ENCODE assay signal across 8 mouse cellular contexts in the genomic region with DNA sequence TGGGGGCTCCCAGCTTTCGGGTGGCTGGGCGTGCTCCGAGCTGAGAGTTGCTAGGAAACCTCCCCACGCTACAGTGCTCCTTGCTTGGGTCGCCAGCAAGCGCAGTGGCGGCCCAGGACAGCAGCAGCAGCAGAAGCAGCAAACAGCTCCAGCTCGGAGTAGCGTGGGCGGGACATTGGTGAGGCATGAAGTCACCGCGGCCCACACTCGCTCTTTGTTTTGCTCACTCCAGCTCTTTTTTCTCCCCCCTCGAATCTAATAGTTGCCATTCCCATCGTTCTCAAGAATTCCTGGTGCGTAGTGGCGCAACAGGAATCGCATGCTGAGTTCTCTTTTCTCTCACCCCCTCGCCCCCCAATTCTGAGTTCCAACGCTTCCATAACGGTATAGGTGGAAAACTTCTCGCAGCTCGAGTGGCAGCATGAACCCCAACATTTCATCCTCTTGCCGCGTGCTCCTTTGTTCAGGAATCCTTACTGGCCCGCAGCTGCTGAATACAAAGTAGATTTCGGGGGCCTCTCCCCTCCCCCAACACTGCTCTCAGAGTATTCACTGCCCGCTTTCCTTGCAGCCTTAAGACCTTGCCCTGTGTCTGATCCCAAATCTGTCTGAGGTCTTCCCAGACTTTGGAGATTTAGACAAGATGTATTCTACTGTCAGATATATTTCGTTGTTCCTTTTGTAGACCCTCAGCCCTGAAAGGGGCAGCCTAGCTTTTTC. TPM values are rescaled to one million over a fixed set of nuclear protein-coding genes. Genes with fewer than 3 reads are reported as not detected.
DNase-seq lines count a peak whose midpoint lies in the region; ATAC-seq and TF ChIP-seq lines count a peak whose summit lies in the region.

A gene (minus strand): TSS at position 107 of the 720 bp plus-strand sequence.

- no peaks in the 10 kb centered on the region for H3K9me3 ChIP-seq in embryonic facial prominence, embryonic 13.5 days
- H3K9me3 ChIP-seq in heart, embryonic 10.5 days: no peaks in the 10 kb centered on the region
- no peaks in the 10 kb centered on the region for H3K9me3 ChIP-seq in kidney, embryonic 14.5 days (ENCODE audit: control insufficient read depth, low read length)
- H3K9me3 ChIP-seq in limb, embryonic 12.5 days: no peaks in the 10 kb centered on the region
- no peaks in the 10 kb centered on the region for H3K9me3 ChIP-seq in midbrain, embryonic 11.5 days (ENCODE audit: control insufficient read depth, low read length)

- peak within 1 kb of the TSS; percentile 94 for H3K27ac ChIP-seq in embryonic facial prominence, embryonic 13.5 days
- H3K27ac ChIP-seq in heart, embryonic 10.5 days: peak within 1 kb of the TSS; percentile 91
- peak within 1 kb of the TSS; percentile 85 for H3K27ac ChIP-seq in kidney, embryonic 14.5 days (ENCODE audit: low read depth, low read length)
- H3K27ac ChIP-seq in limb, embryonic 12.5 days: peak within 1 kb of the TSS; percentile 97
- H3K27ac ChIP-seq in midbrain, embryonic 11.5 days (ENCODE audit: low read depth, low read length): peak within 1 kb of the TSS; percentile 100
- H3K27ac ChIP-seq in spleen, adult 2 months (ENCODE audit: insufficient read depth, low read length): no peak within 1 kb of the TSS

- TF ChIP-seq POLR2A in spleen, adult 2 months (IDR thresholded peaks at IDR 0.05; ENCODE audit: low read depth, low read length): no peak

- H3K36me3 ChIP-seq in embryonic facial prominence, embryonic 13.5 days: no peaks in the 10 kb centered on the region
- H3K36me3 ChIP-seq in heart, embryonic 10.5 days: no peaks in the 10 kb centered on the region
- no peaks in the 10 kb centered on the region for H3K36me3 ChIP-seq in kidney, embryonic 14.5 days (ENCODE audit: control insufficient read depth, insufficient read depth, low read length)
- no peaks in the 10 kb centered on the region for H3K36me3 ChIP-seq in limb, embryonic 12.5 days
- no peaks in the 10 kb centered on the region for H3K36me3 ChIP-seq in midbrain, embryonic 11.5 days (ENCODE audit: control insufficient read depth, insufficient read depth, low read length)
- no peaks in the 10 kb centered on the region for H3K36me3 ChIP-seq in spleen, adult 2 months (ENCODE audit: control insufficient read depth, insufficient read depth, low read length)

- H3K27me3 ChIP-seq in embryonic facial prominence, embryonic 13.5 days: no peaks in the 10 kb centered on the region
- H3K27me3 ChIP-seq in heart, embryonic 10.5 days (ENCODE audit: insufficient read depth, poor library complexity, severe bottlenecking): no peaks in the 10 kb centered on the region
- H3K27me3 ChIP-seq in kidney, embryonic 14.5 days (ENCODE audit: control insufficient read depth, insufficient read depth, low read length): no peaks in the 10 kb centered on the region
- no peaks in the 10 kb centered on the region for H3K27me3 ChIP-seq in limb, embryonic 12.5 days
- H3K27me3 ChIP-seq in midbrain, embryonic 11.5 days (ENCODE audit: control insufficient read depth, insufficient read depth, low read length): no peaks in the 10 kb centered on the region
- H3K27me3 ChIP-seq in spleen, adult 2 months (ENCODE audit: control insufficient read depth, insufficient read depth, low read length): peaks cover 10% of the 10 kb centered on the region

- peak within 1 kb of the TSS; percentile 86 for H3K9ac ChIP-seq in embryonic facial prominence, embryonic 13.5 days
- H3K9ac ChIP-seq in kidney, embryonic 14.5 days (ENCODE audit: low read depth, low read length): peak within 1 kb of the TSS; percentile 74
- peak within 1 kb of the TSS; percentile 81 for H3K9ac ChIP-seq in limb, embryonic 12.5 days (replicated peaks)
- peak within 1 kb of the TSS; percentile 95 for H3K9ac ChIP-seq in midbrain, embryonic 11.5 days (ENCODE audit: low read length)

- no peak for TF ChIP-seq CTCF in spleen, adult 2 months (IDR thresholded peaks at IDR 0.05; ENCODE audit: extremely low read depth, insufficient read depth, insufficient read length, insufficient replicate concordance)

- peak within 1 kb of the TSS; percentile 62 for H3K4me3 ChIP-seq in embryonic facial prominence, embryonic 13.5 days
- H3K4me3 ChIP-seq in heart, embryonic 10.5 days: peak within 1 kb of the TSS; percentile 64
- peak within 1 kb of the TSS; percentile 62 for H3K4me3 ChIP-seq in kidney, embryonic 14.5 days (ENCODE audit: low read length)
- H3K4me3 ChIP-seq in limb, embryonic 12.5 days (replicated peaks): peak within 1 kb of the TSS; percentile 61
- peak within 1 kb of the TSS; percentile 69 for H3K4me3 ChIP-seq in midbrain, embryonic 11.5 days (ENCODE audit: low read depth, low read length)
- H3K4me3 ChIP-seq in spleen, adult 2 months (ENCODE audit: extremely low read depth, insufficient read depth, insufficient read length): peak within 1 kb of the TSS; percentile 45; the same call in 1 of the 2 replicates

- peak within 1 kb of the TSS; percentile 92 for H3K4me2 ChIP-seq in embryonic facial prominence, embryonic 13.5 days
- H3K4me2 ChIP-seq in kidney, embryonic 14.5 days (replicated peaks; ENCODE audit: low read depth, low read length): peak within 1 kb of the TSS; percentile 87
- H3K4me2 ChIP-seq in limb, embryonic 12.5 days: peak within 1 kb of the TSS; percentile 75
- peak within 1 kb of the TSS; percentile 78 for H3K4me2 ChIP-seq in midbrain, embryonic 11.5 days

- peak; percentile 90 for ATAC-seq in embryonic facial prominence, embryonic 13.5 days (ENCODE audit: insufficient number of reproducible peaks, insufficient read depth, low FRiP score, low TSS enrichment, low read depth)
- peak; percentile 96 for ATAC-seq in kidney, embryonic 14.5 days (ENCODE audit: low FRiP score, low TSS enrichment)
- ATAC-seq in limb, embryonic 12.5 days (ENCODE audit: insufficient number of reproducible peaks, insufficient read depth, low FRiP score, low TSS enrichment, low read depth): peak; percentile 92
- ATAC-seq in midbrain, embryonic 11.5 days (ENCODE audit: low FRiP score): peak; percentile 89

- under 1% methylated on average over 29 of the region's 29 CpGs for WGBS in embryonic facial prominence, embryonic 13.5 days
- under 1% methylated on average over 29 of the region's 29 CpGs for WGBS in heart, embryonic 10.5 days
- WGBS in kidney, embryonic 14.5 days: under 1% methylated on average over 29 of the region's 29 CpGs
- WGBS in limb, embryonic 12.5 days: under 1% methylated on average over 29 of the region's 29 CpGs
- WGBS in midbrain, embryonic 11.5 days: under 1% methylated on average over 29 of the region's 29 CpGs
- WGBS in spleen, adult 2 months: 9% methylated on average over 29 of the region's 29 CpGs

- DNase-seq in urinary bladder, postnatal 25 days (ENCODE audit: low spot score): peak; percentile 44
- DNase-seq in urinary bladder, postnatal 10 days (ENCODE audit: low spot score): no peak
- DNase-seq in heart, embryonic 10.5 days (ENCODE audit: low spot score): peak; percentile 93
- peak; percentile 98 for DNase-seq in midbrain, embryonic 11.5 days (ENCODE audit: low spot score, missing footprints)
- DNase-seq in spleen, adult 2 months (ENCODE audit: low read depth in 1 of 2, low spot score in 2 of 2): peak; percentile 8 to 18

- peaks cover 15% of the 10 kb centered on the region for H3K4me1 ChIP-seq in embryonic facial prominence, embryonic 13.5 days
- peaks cover 15% of the 10 kb centered on the region for H3K4me1 ChIP-seq in heart, embryonic 10.5 days
- no peaks in the 10 kb centered on the region for H3K4me1 ChIP-seq in kidney, embryonic 14.5 days (ENCODE audit: control insufficient read depth, insufficient read depth, low read length)
- H3K4me1 ChIP-seq in limb, embryonic 12.5 days (replicated peaks): peaks cover 33% of the 10 kb centered on the region
- peaks cover 33% of the 10 kb centered on the region for H3K4me1 ChIP-seq in midbrain, embryonic 11.5 days (ENCODE audit: control insufficient read depth, insufficient read depth, low read length)
- H3K4me1 ChIP-seq in spleen, adult 2 months (ENCODE audit: control insufficient read depth, insufficient read depth, insufficient read length): no peaks in the 10 kb centered on the region; the same call in 1 of the 2 replicates

RNA-seq across cellular contexts. Expression of the gene that starts here (rescaled TPM):
- 3.2 and 4.1 TPM in 2 replicates for polyA plus RNA-seq in embryonic facial prominence, embryonic 13.5 days (2015; fragmentation: Nextera tagmentation; extraction: Ambion mirVana)
- polyA plus RNA-seq in heart, embryonic 10.5 days (2016; fragmentation: Nextera tagmentation; extraction: Ambion mirVana): 4.3 and 4.4 TPM in 2 replicates
- polyA plus RNA-seq in kidney, embryonic 14.5 days (2014; fragmentation: Nextera tagmentation; extraction: Ambion mirVana): 3.0 and 3.7 TPM in 2 replicates
- polyA plus RNA-seq in limb, embryonic 12.5 days (2016; fragmentation: Nextera tagmentation; extraction: Ambion mirVana): 4.9 and 5.7 TPM in 2 replicates
- 47.5 and 52.7 TPM in 2 replicates for polyA plus RNA-seq in midbrain, embryonic 11.5 days (2014; fragmentation: Nextera tagmentation; extraction: Ambion mirVana)
- 0.02 and 0.11 TPM in 2 replicates for polyA plus RNA-seq in spleen, adult 2 months (2012; rRNA removed)

Comparison
In these comparisons a context has a peak if more than half of its experiments do, and no peak if none do; other contexts are left out.
1. Peak in DNase-seq and H3K4me3 ChIP-seq in spleen, adult 2 months; RNA of the gene not detected or under 1 TPM.